Mouse (Mus musculus) heart, adult 2 months (tissue): ENCODE measurements around the gene Gm14214.

Experiments used
- CTCF ChIP-seq: fragments of 200-600 bp; IDR thresholded peaks from 2 replicates; pipeline ENCODE4 v1.8.1; 2022; ENCODE audit warnings: antibody characterized with exemption, mild to moderate bottlenecking, moderate library complexity
- EP300 ChIP-seq: fragments of 200-500 bp; IDR thresholded peaks from 2 replicates; pipeline ENCODE4 v1.6.1; 2011; ENCODE audit warnings: low read depth, low read length, control low read depth; ENCODE audit not compliant: insufficient read depth
- POLR2A ChIP-seq: fragments of 200-500 bp; IDR thresholded peaks from 2 replicates; pipeline ENCODE4 v1.6.1; 2011; ENCODE audit warnings: mild to moderate bottlenecking, low read depth, low read length, control low read depth; ENCODE audit not compliant: insufficient read depth

DNA sequence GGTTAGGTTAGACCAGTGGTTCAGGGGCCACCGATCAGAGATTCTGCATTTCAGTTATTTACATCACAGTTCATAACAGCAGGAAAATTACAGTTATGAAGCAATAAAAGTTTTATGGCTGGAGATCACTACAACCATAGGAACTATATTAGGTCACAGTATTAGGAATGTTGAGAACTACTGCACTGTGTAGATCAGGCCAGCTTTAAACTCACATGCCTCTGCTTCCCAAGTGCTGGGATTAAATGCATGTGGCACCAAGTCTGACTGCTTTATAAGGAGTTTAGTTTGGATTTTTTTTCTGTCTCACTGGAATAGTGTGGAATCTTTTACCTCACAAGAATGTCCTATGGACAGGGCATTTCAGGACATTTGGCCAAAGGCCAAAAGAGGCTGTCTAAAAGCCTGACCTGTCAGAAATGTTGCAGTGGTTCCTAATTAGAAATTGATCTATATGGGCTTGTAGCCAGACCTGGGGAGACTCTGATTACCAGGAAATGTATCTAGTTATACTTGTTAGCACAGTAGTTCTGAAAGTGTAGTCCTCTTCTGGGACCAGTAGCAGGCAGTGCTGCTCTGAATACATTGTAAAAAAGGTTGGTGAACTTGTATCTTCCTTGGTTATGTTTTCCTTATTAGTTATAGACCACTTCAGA lies 39.4 kb upstream of the Gm14214 start:
- TF ChIP-seq CTCF, result peak; percentile 59
- TF ChIP-seq EP300, result no peak
- TF ChIP-seq POLR2A, result no peak
